Mouse (Mus musculus): Measurements from ENCODE around the gene Cacna1e. TPM values are rescaled to one million over a fixed set of nuclear protein-coding genes. Genes with fewer than 3 reads are reported as not detected.

Cacna1e gene
- 24.0 to 25.4 TPM (median 24.6 TPM) in 4 replicates for total RNA-seq (2023; ENCODE audit: inconsistent age)

DNA sequence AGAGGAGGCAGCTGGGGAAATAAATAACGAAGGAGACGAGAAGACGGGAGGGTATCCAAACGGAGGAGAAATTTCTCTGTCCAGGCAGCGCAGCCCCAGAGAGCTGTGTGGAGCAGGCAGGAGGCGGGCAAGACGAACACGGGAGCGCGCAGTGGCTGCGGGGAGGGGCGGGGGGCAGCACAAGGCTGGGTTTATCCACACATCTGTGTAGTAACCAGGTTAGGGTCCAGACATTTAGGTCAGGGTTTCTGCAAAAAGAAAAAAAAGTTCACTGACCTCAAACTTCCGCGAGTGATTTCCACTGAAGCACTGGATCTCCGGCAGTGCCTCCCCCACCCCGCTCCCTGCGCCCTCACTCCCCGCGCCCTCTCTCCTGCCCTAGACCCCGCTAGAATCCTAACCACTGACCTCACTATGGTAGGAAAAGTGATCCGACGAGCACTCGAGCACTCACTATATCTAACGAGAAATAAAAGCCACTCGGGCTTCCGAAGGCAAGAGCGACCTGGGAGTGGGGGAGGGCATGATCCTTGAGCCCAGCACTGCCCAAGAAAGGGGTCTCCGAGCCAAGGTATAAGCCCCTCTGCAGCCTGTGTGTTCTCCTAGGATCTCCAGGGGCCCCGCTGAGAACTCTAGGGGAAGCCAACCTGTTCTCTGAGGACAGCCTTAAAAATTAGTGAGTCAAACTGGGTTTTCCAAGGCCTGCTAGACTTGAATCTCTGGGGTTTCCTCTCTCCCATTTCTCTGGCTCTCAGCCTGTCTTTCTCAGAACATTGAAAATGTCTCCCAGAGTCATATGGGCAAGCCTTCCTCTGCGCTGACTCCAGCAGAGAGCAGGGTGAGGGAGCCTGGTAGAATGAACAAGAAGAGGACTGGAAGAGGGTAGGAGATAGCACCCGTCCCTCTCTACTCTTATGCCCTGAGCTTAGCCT is at the start of gene Cacna1e:
Gene Cacna1e (minus strand): TSS at position 227 of the 932 bp plus-strand sequence.

Other genes with a start within 250 kb of the Cacna1e start
- gene Ier5, start 215.1 kb upstream of the Cacna1e start, total RNA-seq (2023; ENCODE audit: inconsistent age) = 315 to 388 TPM (median 334 TPM) in 4 replicates

Measured in B cell, adult (primary cell).